Comparison of ENCODE assay signal across 8 mouse cellular contexts in the genomic region with DNA sequence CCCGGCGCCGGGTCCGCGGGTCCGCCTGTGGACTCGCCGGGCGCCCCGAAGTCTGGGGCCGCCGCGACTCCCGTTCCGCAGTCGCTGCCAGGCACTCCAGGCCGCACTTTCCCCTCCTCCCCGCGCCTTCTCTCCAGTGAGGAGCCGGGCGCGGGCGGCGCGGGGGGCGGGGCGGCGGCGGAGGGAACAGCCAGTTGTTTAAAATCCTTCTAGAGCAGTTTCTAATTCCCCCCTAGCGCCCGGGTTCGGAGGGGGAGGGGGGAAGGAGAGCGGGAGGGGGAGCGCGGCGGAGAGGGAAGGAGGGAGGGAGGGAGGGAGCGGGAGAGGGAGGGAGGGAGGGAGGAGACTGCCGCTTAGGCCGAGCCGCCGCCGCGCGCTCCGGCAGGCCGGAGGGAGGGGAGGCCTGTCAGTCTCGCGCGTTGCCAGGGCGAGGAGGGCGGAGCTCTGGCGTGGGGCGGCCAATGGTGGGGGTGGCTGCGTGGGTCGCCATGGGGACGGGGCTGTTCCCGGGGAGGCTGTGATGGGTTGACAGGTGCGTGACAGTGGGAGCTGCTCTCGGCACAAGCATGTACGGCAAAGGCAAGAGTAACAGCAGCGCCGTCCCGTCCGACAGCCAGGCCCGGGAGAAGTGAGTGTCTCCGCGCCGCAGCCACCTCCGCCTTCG. TPM values are rescaled to one million over a fixed set of nuclear protein-coding genes. Genes with fewer than 3 reads are reported as not detected.
DNase-seq lines count a peak whose midpoint lies in the region; ATAC-seq and TF ChIP-seq lines count a peak whose summit lies in the region.

No protein-coding gene starts in this region.

- peak overlapping the region; percentile 97 for H3K27ac ChIP-seq in heart, embryonic 11.5 days (ENCODE audit: low read depth, low read length)
- H3K27ac ChIP-seq in kidney, embryonic 16.5 days (ENCODE audit: low read length) = peak overlapping the region; percentile 95
- peak overlapping the region; percentile 95 for H3K27ac ChIP-seq in liver, adult 2 months (replicated peaks; ENCODE audit: insufficient read depth, low read depth, low read length)

- H3K9me3 ChIP-seq in erythroblast, embryonic 14.5 days (ENCODE audit: control insufficient read depth, low read length) = no peaks in the 10 kb centered on the region
- no peaks in the 10 kb centered on the region for H3K9me3 ChIP-seq in heart, embryonic 11.5 days (replicated peaks; ENCODE audit: control insufficient read depth, low read length)
- H3K9me3 ChIP-seq in kidney, embryonic 16.5 days (ENCODE audit: low read length) = no peaks in the 10 kb centered on the region

- H3ac ChIP-seq in C2C12 (ENCODE audit: control insufficient read depth, insufficient read length, low read depth) (peak overlapping the region; percentile 81), myocyte (ENCODE audit: control insufficient read depth, insufficient read length) (peak overlapping the region; percentile 99)

- H3K4me3 ChIP-seq in C2C12 (ENCODE audit: insufficient read depth, poor library complexity, severe bottlenecking) (peak overlapping the region; percentile 51), myocyte (peak overlapping the region; percentile 30)
- peak overlapping the region; percentile 96 for H3K4me3 ChIP-seq in erythroblast, embryonic 14.5 days (replicated peaks)
- peak overlapping the region; percentile 93 for H3K4me3 ChIP-seq in heart, embryonic 11.5 days (ENCODE audit: low read depth, low read length)
- peak overlapping the region; percentile 94 for H3K4me3 ChIP-seq in kidney, embryonic 16.5 days (ENCODE audit: low read length)
- peak overlapping the region; percentile 98 for H3K4me3 ChIP-seq in liver, adult 2 months (ENCODE audit: insufficient read depth, low read depth, low read length)

- no peak; the same call in 1 of the 2 replicates for TF ChIP-seq POLR2A in brain, embryonic 14.5 days (IDR thresholded peaks at IDR 0.05; ENCODE audit: borderline replicate concordance, extremely low read depth, insufficient read depth, insufficient read length, poor library complexity, severe bottlenecking)
- TF ChIP-seq POLR2A in liver, adult 2 months (IDR thresholded peaks at IDR 0.05; ENCODE audit: extremely low read depth, insufficient read depth, low read length) = 0 out of 2 replicates have a peak, but pooled peaks have one; percentile 14
- TF ChIP-seq POLR2A in myocyte (IDR thresholded peaks at IDR 0.05; ENCODE audit: insufficient read length, low read depth) = peak; percentile 98

- peak; percentile 96 for ATAC-seq in heart, embryonic 11.5 days (replicated peaks; ENCODE audit: insufficient number of reproducible peaks, low FRiP score, low TSS enrichment)
- peak; percentile 98 for ATAC-seq in kidney, embryonic 16.5 days (ENCODE audit: low FRiP score, low TSS enrichment)

- H3K27me3 ChIP-seq in C2C12 (ENCODE audit: control insufficient read depth, insufficient read depth, insufficient read length) = no peaks in the 10 kb centered on the region
- no peaks in the 10 kb centered on the region for H3K27me3 ChIP-seq in erythroblast, embryonic 14.5 days (ENCODE audit: control insufficient read depth)
- H3K27me3 ChIP-seq in heart, embryonic 11.5 days (ENCODE audit: control insufficient read depth, insufficient read depth, low read length) = no peaks in the 10 kb centered on the region
- no peaks in the 10 kb centered on the region for H3K27me3 ChIP-seq in kidney, embryonic 16.5 days (ENCODE audit: insufficient read depth, low read length)
- peaks cover 4% of the 10 kb centered on the region; the same call in 1 of the 2 replicates for H3K27me3 ChIP-seq in liver, adult 2 months (ENCODE audit: control insufficient read depth, insufficient read depth, low read length)
- H3K27me3 ChIP-seq in myocyte (ENCODE audit: control insufficient read depth, insufficient read depth, insufficient read length) = no peaks in the 10 kb centered on the region
- H3K27me3 ChIP-seq in splenic B cell, adult 2 months (ENCODE audit: control insufficient read depth, insufficient read depth, low read length, poor library complexity, severe bottlenecking) = no peaks in the 10 kb centered on the region

- H3K36me3 ChIP-seq in C2C12 (ENCODE audit: control insufficient read depth, insufficient read depth) = no peaks in the 10 kb centered on the region
- no peaks in the 10 kb centered on the region for H3K36me3 ChIP-seq in erythroblast, embryonic 14.5 days (ENCODE audit: control insufficient read depth)
- H3K36me3 ChIP-seq in heart, embryonic 11.5 days (ENCODE audit: control insufficient read depth, insufficient read depth, low read length) = no peaks in the 10 kb centered on the region
- H3K36me3 ChIP-seq in kidney, embryonic 16.5 days (ENCODE audit: insufficient read depth, low read length) = no peaks in the 10 kb centered on the region
- no peaks in the 10 kb centered on the region for H3K36me3 ChIP-seq in liver, adult 2 months (ENCODE audit: control insufficient read depth, insufficient read depth, low read length)
- H3K36me3 ChIP-seq in myocyte (ENCODE audit: control insufficient read depth, insufficient read depth) = no peaks in the 10 kb centered on the region
- H3K36me3 ChIP-seq in splenic B cell, adult 2 months (ENCODE audit: control insufficient read depth, insufficient read depth, low read length, poor library complexity, severe bottlenecking) = no peaks in the 10 kb centered on the region

- WGBS in heart, embryonic 11.5 days (ENCODE audit: insufficient replicate concordance) = under 1% methylated on average over 36 of the region's 70 CpGs
- under 1% methylated on average over 48 of the region's 70 CpGs for WGBS in kidney, embryonic 16.5 days
- 0% methylated on average over 53 of the region's 70 CpGs for WGBS in liver, adult 2 months

- peak; percentile 100 for DNase-seq in brain, embryonic 14.5 days (ENCODE audit: low read depth)
- peak; percentile 76 for DNase-seq in liver, adult 2 months (ENCODE audit: extremely low read depth, low read depth, low spot score)
- peak; percentile 96 for DNase-seq in splenic B cell, adult 2 months (ENCODE audit: low read depth, low spot score)

- TF ChIP-seq CTCF in C2C12 (IDR thresholded peaks at IDR 0.05; ENCODE audit: control insufficient read depth, insufficient read depth, insufficient read length) = no peak
- TF ChIP-seq CTCF in brain, embryonic 14.5 days (IDR thresholded peaks at IDR 0.05; ENCODE audit: borderline replicate concordance, extremely low read depth, insufficient read depth, insufficient read length) = no peak
- no peak for TF ChIP-seq CTCF in liver, adult 2 months (IDR thresholded peaks at IDR 0.05; ENCODE audit: low read depth, low read length)

- peaks cover 8% of the 10 kb centered on the region for H3K79me3 ChIP-seq in C2C12 (ENCODE audit: low read depth)

- H3K4me1 ChIP-seq in erythroblast, embryonic 14.5 days (ENCODE audit: control insufficient read depth) = peaks cover 80% of the 10 kb centered on the region
- H3K4me1 ChIP-seq in heart, embryonic 11.5 days (ENCODE audit: control insufficient read depth, insufficient read depth, low read length) = peaks cover 13% of the 10 kb centered on the region
- peaks cover 18% of the 10 kb centered on the region for H3K4me1 ChIP-seq in kidney, embryonic 16.5 days (ENCODE audit: insufficient read depth, low read length)
- no peaks in the 10 kb centered on the region for H3K4me1 ChIP-seq in liver, adult 2 months (ENCODE audit: control insufficient read depth, insufficient read depth, low read length)

- H3K9ac ChIP-seq in heart, embryonic 11.5 days (ENCODE audit: low read depth, low read length) = peak overlapping the region; percentile 93
- peak overlapping the region; percentile 96 for H3K9ac ChIP-seq in kidney, embryonic 16.5 days (replicated peaks; ENCODE audit: low read length)
- H3K9ac ChIP-seq in liver, adult 2 months (ENCODE audit: low read depth, low read length) = peak overlapping the region; percentile 95

- H3K4me2 ChIP-seq in heart, embryonic 11.5 days = peak overlapping the region; percentile 86
- peak overlapping the region; percentile 81 for H3K4me2 ChIP-seq in kidney, embryonic 16.5 days (replicated peaks; ENCODE audit: low read depth, low read length)
- H3K4me2 ChIP-seq in myocyte (ENCODE audit: low read depth) = peak overlapping the region; percentile 77

- peaks cover 29% of the 10 kb centered on the region for H3K79me2 ChIP-seq in C2C12 (ENCODE audit: control insufficient read depth, insufficient read depth)
- no peaks in the 10 kb centered on the region for H3K79me2 ChIP-seq in liver, adult 2 months (ENCODE audit: control insufficient read depth, insufficient read depth, low read length)
- peaks cover 35% of the 10 kb centered on the region for H3K79me2 ChIP-seq in myocyte (ENCODE audit: control insufficient read depth, insufficient read depth)

TF ChIP-seq in C2C12, 6 proteins besides CTCF, POLR2A, EP300 and RAD21:
- TF ChIP-seq MAX (IDR thresholded peaks at IDR 0.05) = peak; percentile 2
- TF ChIP-seq MYOD1 (IDR thresholded peaks at IDR 0.05; ENCODE audit: control insufficient read depth, insufficient read length, low read depth) = peak; percentile 55
- TF ChIP-seq CEBPB (IDR thresholded peaks at IDR 0.05; ENCODE audit: low read depth) = no peak
- no peak for TF ChIP-seq FOSL1 (IDR thresholded peaks at IDR 0.05; ENCODE audit: insufficient read depth, low read length, poor library complexity, severe bottlenecking)

TF ChIP-seq in myocyte, 11 proteins besides CTCF, POLR2A, EP300 and RAD21 (continues in another document):
- no peak for TF ChIP-seq TCF12 (IDR thresholded peaks at IDR 0.05; ENCODE audit: insufficient read depth, poor library complexity, severe bottlenecking)
- TF ChIP-seq POLR2AphosphoS2 (IDR thresholded peaks at IDR 0.05; ENCODE audit: insufficient read length, low read depth) = peak; percentile 96
- peak in 2 of 3 experiments; percentile 98 for TF ChIP-seq MYOD1 (IDR thresholded peaks at IDR 0.05; ENCODE audit: control insufficient read depth in 1 of 3, insufficient read length in 2 of 3, low read depth in 2 of 3)
- no peak for TF ChIP-seq CEBPB (IDR thresholded peaks at IDR 0.05; ENCODE audit: insufficient read depth, poor library complexity, severe bottlenecking)
- TF ChIP-seq E2F4 (IDR thresholded peaks at IDR 0.05; ENCODE audit: insufficient read depth) = no peak
- TF ChIP-seq MYOG (IDR thresholded peaks at IDR 0.05; ENCODE audit: control insufficient read depth in 1 of 3, insufficient read depth in 1 of 3, insufficient read length in 2 of 3, low read depth in 2 of 3) = peak in 2 of 3 experiments; percentile 80 to 88
- TF ChIP-seq SRF (IDR thresholded peaks at IDR 0.05; ENCODE audit: control insufficient read depth, insufficient read length, low read depth) = no peak
- TF ChIP-seq MAX (IDR thresholded peaks at IDR 0.05; ENCODE audit: low read depth) = no peak
- no peak for TF ChIP-seq USF1 (IDR thresholded peaks at IDR 0.05; ENCODE audit: low read depth)

RNA-seq across cellular contexts. Expression of a gene that starts 0.7 kb away (rescaled TPM):
- polyA plus RNA-seq in C2C12 (2012; fragmentation: generic; extraction: Trizol) = 22.5 TPM
- polyA plus RNA-seq in brain, embryonic 14.5 days (2012; rRNA removed) = 133 and 154 TPM in 2 replicates
- 2.5 and 3.2 TPM in 2 replicates for polyA plus RNA-seq in erythroblast, embryonic 14.5 days (2012)
- 96.0 and 97.8 TPM in 2 replicates for polyA plus RNA-seq in heart, embryonic 11.5 days (2014; fragmentation: Nextera tagmentation; extraction: Ambion mirVana)
- 130 and 138 TPM in 2 replicates for polyA plus RNA-seq in kidney, embryonic 16.5 days (2015; fragmentation: Nextera tagmentation; extraction: Ambion mirVana)
- total RNA-seq in liver, adult 2 months (2014; rRNA removed) = 1.7 and 2.5 TPM in 2 replicates
- polyA plus RNA-seq in liver, adult 2 months (2012; rRNA removed) = 0.54 and 1.2 TPM in 2 replicates
- polyA plus RNA-seq in myocyte (2012; fragmentation: generic; extraction: Trizol) = 52.1 TPM

Comparison
In these comparisons a context has a peak if more than half of its experiments do, and no peak if none do; other contexts are left out.
1. Peak in every context shown above with its lines: DNase-seq, ATAC-seq, H3K4me3 ChIP-seq and H3K27ac ChIP-seq.
2. H3K4me3 ChIP-seq: peak in every context shown above with its lines; median percentile 98 in liver, adult 2 months; 96 in erythroblast, embryonic 14.5 days; 94 in kidney, embryonic 16.5 days; 93 in heart, embryonic 11.5 days; 51 in C2C12; 30 in myocyte.